Mouse (Mus musculus): ENCODE data around the gene Prim2. TPM values are rescaled to one million over a fixed set of nuclear protein-coding genes. Genes with fewer than 3 reads are reported as not detected.
A peak's percentile ranks its signal among the peaks of the same experiment; 100 is the strongest.

The Prim2 gene
- polyA plus RNA-seq, 1 experiment from 2014 or later = 27.4 TPM

GRCm38 (mm10) chr1:33502890-33503289 lies 166.7 kb downstream of the Prim2 start:
- Histone ChIP-seq H3K27me3 (ENCODE audit: control insufficient read depth, insufficient read depth, low read depth, low read length) (no peaks in the 10 kb centered on the region), H3K9me3 (replicated peaks; ENCODE audit: control insufficient read depth, low read length) (no peaks in the 10 kb centered on the region), H3K4me3 (ENCODE audit: low read depth, low read length) (no peak overlapping the region), H3K27ac (ENCODE audit: low read length) (no peak overlapping the region; the same call in 1 of the 2 replicates), H3K9ac (ENCODE audit: low read depth, low read length) (no peak overlapping the region), H3K4me1 (ENCODE audit: control insufficient read depth, low read depth, low read length) (no peaks in the 10 kb centered on the region; the same call in 1 of the 2 replicates), H3K36me3 (ENCODE audit: control insufficient read depth, insufficient read depth) (no peaks in the 10 kb centered on the region; the same call in 1 of the 2 replicates), H3K4me2 (ENCODE audit: low read depth, low read length) (no peak overlapping the region)
- ATAC-seq (ENCODE audit: low read depth) = peak; percentile 59; the same call in 1 of the 2 replicates
- 32% methylated on average over 7 of the region's 7 CpGs for WGBS (ENCODE audit: insufficient replicate concordance)

DNA sequence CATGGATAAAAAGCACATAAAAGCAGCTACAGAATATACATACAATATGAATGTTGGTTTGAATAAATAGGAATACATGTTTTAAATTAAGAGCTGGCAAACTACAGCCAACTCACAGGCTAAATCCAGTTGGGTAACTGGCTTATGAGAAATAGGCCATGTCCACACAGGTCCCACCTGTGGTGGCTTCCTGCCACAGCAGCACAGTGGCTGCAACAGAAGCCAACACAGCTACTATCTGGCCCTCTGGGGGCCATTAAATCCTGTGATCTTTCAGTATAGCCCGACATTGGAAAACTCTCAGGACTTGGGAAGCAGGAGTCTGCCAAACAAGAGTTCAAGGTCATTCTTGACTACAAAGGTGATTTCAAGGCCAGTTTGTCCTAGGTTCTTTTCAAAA lies 167.3 kb downstream of the Prim2 start:
- Histone ChIP-seq H3K27me3 (ENCODE audit: control insufficient read depth, insufficient read depth, low read depth, low read length) (no peaks in the 10 kb centered on the region), H3K27ac (ENCODE audit: low read length) (no peak overlapping the region), H3K9me3 (replicated peaks; ENCODE audit: control insufficient read depth, low read length) (no peaks in the 10 kb centered on the region), H3K4me1 (ENCODE audit: control insufficient read depth, low read depth, low read length) (no peaks in the 10 kb centered on the region; the same call in 1 of the 2 replicates), H3K4me2 (ENCODE audit: low read depth, low read length) (no peak overlapping the region), H3K9ac (ENCODE audit: low read depth, low read length) (no peak overlapping the region), H3K4me3 (ENCODE audit: low read depth, low read length) (no peak overlapping the region), H3K36me3 (ENCODE audit: control insufficient read depth, insufficient read depth) (no peaks in the 10 kb centered on the region; the same call in 1 of the 2 replicates)
- no peak for ATAC-seq (ENCODE audit: low read depth)
- 66% methylated on average over 1 of the region's 1 CpGs for WGBS (ENCODE audit: insufficient replicate concordance)

- Histone ChIP-seq H3K9me3 (replicated peaks; ENCODE audit: control insufficient read depth, low read length) (no peaks in the 10 kb centered on the region), H3K4me1 (ENCODE audit: control insufficient read depth, low read depth, low read length) (no peaks in the 10 kb centered on the region; the same call in 1 of the 2 replicates), H3K4me3 (ENCODE audit: low read depth, low read length) (no peak overlapping the region), H3K9ac (ENCODE audit: low read depth, low read length) (no peak overlapping the region), H3K27me3 (ENCODE audit: control insufficient read depth, insufficient read depth, low read depth, low read length) (no peaks in the 10 kb centered on the region), H3K27ac (ENCODE audit: low read length) (no peak overlapping the region), H3K36me3 (ENCODE audit: control insufficient read depth, insufficient read depth) (no peaks in the 10 kb centered on the region; the same call in 1 of the 2 replicates), H3K4me2 (ENCODE audit: low read depth, low read length) (no peak overlapping the region)
- ATAC-seq (ENCODE audit: low read depth) = 0 out of 2 replicates have a peak, but pooled peaks have one; percentile 16
- WGBS (ENCODE audit: insufficient replicate concordance) = 82% methylated on average over 9 of the region's 9 CpGs
These were observed 169.5 kb downstream of the Prim2 start for GRCm38 (mm10) chr1:33500111-33500510.

- H3K4me3 ChIP-seq (ENCODE audit: low read depth, low read length) = no peak overlapping the region
- no peaks in the 10 kb centered on the region for H3K27me3 ChIP-seq (ENCODE audit: control insufficient read depth, insufficient read depth, low read depth, low read length)
- no peaks in the 10 kb centered on the region; the same call in 1 of the 2 replicates for H3K4me1 ChIP-seq (ENCODE audit: control insufficient read depth, low read depth, low read length)
- H3K27ac ChIP-seq (ENCODE audit: low read length) = no peak overlapping the region
- ATAC-seq (ENCODE audit: low read depth) = 0 out of 2 replicates have a peak, but pooled peaks have one; percentile 43
- no peaks in the 10 kb centered on the region for H3K9me3 ChIP-seq (replicated peaks; ENCODE audit: control insufficient read depth, low read length)
- H3K36me3 ChIP-seq (ENCODE audit: control insufficient read depth, insufficient read depth) = no peaks in the 10 kb centered on the region; the same call in 1 of the 2 replicates
- no peak overlapping the region for H3K4me2 ChIP-seq (ENCODE audit: low read depth, low read length)
- 35% methylated on average over 4 of the region's 4 CpGs for WGBS (ENCODE audit: insufficient replicate concordance)
- no peak overlapping the region for H3K9ac ChIP-seq (ENCODE audit: low read depth, low read length)
These were observed 170.0 kb downstream of the Prim2 start for GRCm38 (mm10) chr1:33499603-33500002.

DNA sequence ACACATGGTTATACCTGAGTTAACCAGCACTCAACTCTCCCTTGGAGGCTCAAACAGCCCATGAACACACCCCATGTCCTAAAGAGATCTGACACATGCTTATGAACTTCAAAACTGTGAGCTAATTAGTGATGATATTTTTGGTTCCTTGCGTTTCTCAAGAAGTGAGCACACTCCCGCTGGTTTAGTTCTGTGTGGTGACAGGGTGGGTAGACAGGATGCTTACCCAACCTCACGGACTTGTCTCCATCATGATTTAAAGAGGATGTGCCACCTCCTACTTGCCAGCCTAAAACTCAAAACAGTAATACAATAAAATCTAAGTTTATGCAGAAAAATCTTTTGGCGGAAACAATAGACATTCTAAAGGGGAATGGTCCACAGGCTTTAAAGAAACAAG lies 173.5 kb downstream of the Prim2 start:
- Histone ChIP-seq H3K4me2 (ENCODE audit: low read depth, low read length) (no peak overlapping the region), H3K4me3 (ENCODE audit: low read depth, low read length) (no peak overlapping the region), H3K27me3 (ENCODE audit: control insufficient read depth, insufficient read depth, low read depth, low read length) (no peaks in the 10 kb centered on the region), H3K9ac (ENCODE audit: low read depth, low read length) (no peak overlapping the region), H3K9me3 (replicated peaks; ENCODE audit: control insufficient read depth, low read length) (no peaks in the 10 kb centered on the region), H3K36me3 (ENCODE audit: control insufficient read depth, insufficient read depth) (no peaks in the 10 kb centered on the region; the same call in 1 of the 2 replicates), H3K27ac (ENCODE audit: low read length) (no peak overlapping the region), H3K4me1 (ENCODE audit: control insufficient read depth, low read depth, low read length) (no peaks in the 10 kb centered on the region)
- WGBS (ENCODE audit: insufficient replicate concordance) = 77% methylated on average over 4 of the region's 4 CpGs
- no peak for ATAC-seq (ENCODE audit: low read depth)

GRCm38 (mm10) chr1:33495586-33495985 lies 174.0 kb downstream of the Prim2 start:
- no peak overlapping the region for H3K9ac ChIP-seq (ENCODE audit: low read depth, low read length)
- H3K4me1 ChIP-seq (ENCODE audit: control insufficient read depth, low read depth, low read length) = no peaks in the 10 kb centered on the region

GRCm38 (mm10) chr1:33495203-33495553 lies 174.4 kb downstream of the Prim2 start:
- ATAC-seq (ENCODE audit: low read depth) = no peak
- no peaks in the 10 kb centered on the region for H3K27me3 ChIP-seq (ENCODE audit: control insufficient read depth, insufficient read depth, low read depth, low read length)
- H3K9me3 ChIP-seq (replicated peaks; ENCODE audit: control insufficient read depth, low read length) = no peaks in the 10 kb centered on the region
- no peak overlapping the region for H3K4me2 ChIP-seq (ENCODE audit: low read depth, low read length)
- H3K4me3 ChIP-seq (ENCODE audit: low read depth, low read length) = no peak overlapping the region
- H3K9ac ChIP-seq (ENCODE audit: low read depth, low read length) = no peak overlapping the region
- H3K36me3 ChIP-seq (ENCODE audit: control insufficient read depth, insufficient read depth) = no peaks in the 10 kb centered on the region; the same call in 1 of the 2 replicates
- H3K4me1 ChIP-seq (ENCODE audit: control insufficient read depth, low read depth, low read length) = no peaks in the 10 kb centered on the region
- no peak overlapping the region for H3K27ac ChIP-seq (ENCODE audit: low read length)
- 81% methylated on average over 8 of the region's 8 CpGs for WGBS (ENCODE audit: insufficient replicate concordance)

More at GRCm38 (mm10) chr1:33495586-33495985, 174.0 kb downstream of the Prim2 start:
- Histone ChIP-seq H3K4me3 (ENCODE audit: low read depth, low read length) (no peak overlapping the region), H3K27ac (ENCODE audit: low read length) (no peak overlapping the region), H3K27me3 (ENCODE audit: control insufficient read depth, insufficient read depth, low read depth, low read length) (no peaks in the 10 kb centered on the region), H3K9me3 (replicated peaks; ENCODE audit: control insufficient read depth, low read length) (no peaks in the 10 kb centered on the region), H3K4me2 (ENCODE audit: low read depth, low read length) (no peak overlapping the region), H3K36me3 (ENCODE audit: control insufficient read depth, insufficient read depth) (no peaks in the 10 kb centered on the region; the same call in 1 of the 2 replicates)
- WGBS (ENCODE audit: insufficient replicate concordance) = 82% methylated on average over 3 of the region's 3 CpGs
- ATAC-seq (ENCODE audit: low read depth) = no peak

DNA sequence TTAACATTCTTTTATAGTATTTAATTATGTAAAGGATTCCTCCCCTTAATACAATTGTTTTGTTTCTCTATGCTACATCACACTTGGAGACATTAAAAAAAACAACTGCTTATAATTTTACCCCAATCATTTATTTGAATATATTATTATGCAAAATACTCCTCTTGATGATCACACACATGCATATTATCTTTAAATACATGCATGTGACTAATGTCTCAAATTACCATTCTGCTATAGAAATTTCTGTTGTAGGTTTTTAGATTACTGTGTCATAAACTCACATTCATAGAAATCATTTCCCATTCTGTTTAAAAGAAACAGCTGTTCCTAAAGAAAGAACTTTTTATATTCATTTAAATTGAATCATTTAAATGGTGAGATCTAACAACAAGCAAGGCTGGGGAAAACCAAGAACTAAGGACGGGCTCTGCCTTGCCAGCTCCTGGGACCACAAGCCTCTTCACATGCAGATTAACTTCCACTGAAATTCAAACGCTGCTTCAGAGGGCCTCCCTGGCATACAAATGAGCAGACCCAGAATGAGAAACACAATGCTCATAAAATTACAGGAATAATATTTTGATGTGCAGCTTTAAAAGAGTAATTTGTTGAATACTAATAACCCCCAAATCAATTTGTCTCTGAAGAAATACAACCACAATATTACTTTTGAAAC lies 174.9 kb downstream of the Prim2 start:
- no peaks in the 10 kb centered on the region for H3K4me1 ChIP-seq (ENCODE audit: control insufficient read depth, low read depth, low read length)
- H3K27ac ChIP-seq (ENCODE audit: low read length) = no peak overlapping the region
- no peak for ATAC-seq (ENCODE audit: low read depth)
- H3K9me3 ChIP-seq (replicated peaks; ENCODE audit: control insufficient read depth, low read length) = no peaks in the 10 kb centered on the region
- H3K36me3 ChIP-seq (ENCODE audit: control insufficient read depth, insufficient read depth) = no peaks in the 10 kb centered on the region; the same call in 1 of the 2 replicates
- no peaks in the 10 kb centered on the region for H3K27me3 ChIP-seq (ENCODE audit: control insufficient read depth, insufficient read depth, low read depth, low read length)
- no peak overlapping the region for H3K4me3 ChIP-seq (ENCODE audit: low read depth, low read length)
- 66% methylated on average over 2 of the region's 2 CpGs for whole genome bisulfite sequencing (ENCODE audit: insufficient replicate concordance)
- no peak overlapping the region for H3K4me2 ChIP-seq (ENCODE audit: low read depth, low read length)
- no peak overlapping the region for H3K9ac ChIP-seq (ENCODE audit: low read depth, low read length)

DNA sequence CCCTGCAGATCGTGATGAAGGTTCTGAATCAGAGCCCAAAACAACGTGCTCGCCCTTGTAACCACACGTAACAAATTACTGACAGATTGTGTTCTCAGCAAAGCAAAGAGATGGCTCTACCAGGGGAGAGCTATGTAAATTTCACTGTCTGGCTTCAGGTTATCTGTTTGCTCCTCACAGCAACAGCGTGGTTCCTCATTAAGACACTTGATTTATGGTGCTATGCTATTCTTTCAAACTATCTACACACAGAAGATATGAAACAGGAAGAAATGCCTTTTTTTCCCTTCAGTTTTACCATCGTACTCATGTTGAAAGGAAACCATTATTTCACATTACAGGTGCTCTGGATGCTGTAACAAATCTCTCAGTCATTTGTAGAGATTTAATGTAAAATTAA lies 179.4 kb downstream of the Prim2 start:
- Histone ChIP-seq H3K4me2 (ENCODE audit: low read depth, low read length) (no peak overlapping the region), H3K27me3 (ENCODE audit: control insufficient read depth, insufficient read depth, low read depth, low read length) (no peaks in the 10 kb centered on the region), H3K36me3 (ENCODE audit: control insufficient read depth, insufficient read depth) (no peaks in the 10 kb centered on the region), H3K4me3 (ENCODE audit: low read depth, low read length) (no peak overlapping the region), H3K9ac (ENCODE audit: low read depth, low read length) (no peak overlapping the region), H3K4me1 (ENCODE audit: control insufficient read depth, low read depth, low read length) (no peaks in the 10 kb centered on the region), H3K9me3 (replicated peaks; ENCODE audit: control insufficient read depth, low read length) (no peaks in the 10 kb centered on the region), H3K27ac (ENCODE audit: low read length) (no peak overlapping the region)
- 64% methylated on average over 6 of the region's 6 CpGs for WGBS (ENCODE audit: insufficient replicate concordance)
- no peak for ATAC-seq (ENCODE audit: low read depth)

All from liver, embryonic 16.5 days (tissue).